Mouse (Mus musculus): ENCODE data around the gene Cidec.

Gene Cidec

GRCm38 (mm10) chr6:113410001-113410400 is 25.6 kb downstream of the Cidec start:
- no peak for DNase-seq (ENCODE audit: low read depth in 1 of 2, low spot score in 2 of 2)

GRCm38 (mm10) chr6:113406683-113407082 is 28.9 kb downstream of the Cidec start:
- DNase-seq (ENCODE audit: low read depth in 1 of 2, low spot score in 2 of 2): no peak

GRCm38 (mm10) chr6:113405483-113405882 is 30.1 kb downstream of the Cidec start:
- DNase-seq (ENCODE audit: low read depth in 1 of 2, low spot score in 2 of 2): no peak

GRCm38 (mm10) chr6:113404649-113405448 is 30.7 kb downstream of the Cidec start:
- DNase-seq (ENCODE audit: low read depth in 1 of 2, low spot score in 2 of 2): no peak

GRCm38 (mm10) chr6:113402094-113402493 is 33.5 kb downstream of the Cidec start:
- DNase-seq (ENCODE audit: low read depth in 1 of 2, low spot score in 2 of 2): no peak

- DNase-seq (ENCODE audit: low read depth in 1 of 2, low spot score in 2 of 2): no peak
Observed at GRCm38 (mm10) chr6:113396270-113397030, 39.1 kb downstream of the Cidec start.

- DNase-seq (ENCODE audit: low read depth in 1 of 2, low spot score in 2 of 2): no peak
Observed at GRCm38 (mm10) chr6:113395501-113395900, 40.1 kb downstream of the Cidec start.

- DNase-seq (ENCODE audit: low read depth in 1 of 2, low spot score in 2 of 2): no peak
Observed at GRCm38 (mm10) chr6:113394811-113395210, 40.7 kb downstream of the Cidec start.

GRCm38 (mm10) chr6:113393951-113394350 is 41.6 kb downstream of the Cidec start:
- no peak for DNase-seq (ENCODE audit: low read depth in 1 of 2, low spot score in 2 of 2)

GRCm38 (mm10) chr6:113392387-113393071 is 43.0 kb downstream of the Cidec start:
- DNase-seq (ENCODE audit: low read depth in 1 of 2, low spot score in 2 of 2): no peak

GRCm38 (mm10) chr6:113392015-113392386 is 43.6 kb downstream of the Cidec start:
- no peak for DNase-seq (ENCODE audit: low read depth in 1 of 2, low spot score in 2 of 2)

- no peak for DNase-seq (ENCODE audit: low read depth in 1 of 2, low spot score in 2 of 2)
Observed at GRCm38 (mm10) chr6:113390715-113391114, 44.8 kb downstream of the Cidec start.

GRCm38 (mm10) chr6:113388960-113389359 is 46.6 kb downstream of the Cidec start, which contains the start of gene Ttll3:
Ttll3 (plus strand) TSS chr6:113389260.
- no peak for DNase-seq (ENCODE audit: low read depth in 1 of 2, low spot score in 2 of 2)

GRCm38 (mm10) chr6:113386025-113386424 is 49.5 kb downstream of the Cidec start:
- no peak for DNase-seq (ENCODE audit: low read depth in 1 of 2, low spot score in 2 of 2)

GRCm38 (mm10) chr6:113385160-113385714 is 50.3 kb downstream of the Cidec start:
- DNase-seq (ENCODE audit: low read depth in 1 of 2, low spot score in 2 of 2): no peak

GRCm38 (mm10) chr6:113384351-113384927 is 51.1 kb downstream of the Cidec start:
- DNase-seq (ENCODE audit: low read depth in 1 of 2, low spot score in 2 of 2): no peak

- DNase-seq (ENCODE audit: low read depth in 1 of 2, low spot score in 2 of 2): no peak
Observed at GRCm38 (mm10) chr6:113380480-113380879, 55.1 kb downstream of the Cidec start.

GRCm38 (mm10) chr6:113379246-113379645 is 56.3 kb downstream of the Cidec start:
- DNase-seq (ENCODE audit: low read depth in 1 of 2, low spot score in 2 of 2): peak; percentile 9 to 34

GRCm38 (mm10) chr6:113377496-113378385 is 57.8 kb downstream of the Cidec start, which contains the start of the genes Tada3 and Arpc4:
Tada3 (minus strand) TSS chr6:113377883.
Arpc4 (plus strand) TSS chr6:113378115.
- peak; percentile 82 to 89 for DNase-seq (ENCODE audit: low read depth in 1 of 2, low spot score in 2 of 2)

- no peak for DNase-seq (ENCODE audit: low read depth in 1 of 2, low spot score in 2 of 2)
Observed at GRCm38 (mm10) chr6:113377172-113377495, 58.4 kb downstream of the Cidec start.
